Mouse (Mus musculus) heart, embryonic 10.5 days (tissue): ENCODE data around the gene Dgkd. TPM values are rescaled to one million over a fixed set of nuclear protein-coding genes. Genes with fewer than 3 reads are reported as not detected.

Experiments
- DNase-seq: peaks from one replicate; pipeline ENCODE4 v3.0.0-alpha.2; 2017; ENCODE audit warnings: low spot score
- H3K27ac ChIP-seq: fragments of 300-500 bp; sonication (generic); 2 replicates; pipeline ENCODE4 v1.5.1; 2016; ENCODE audit warnings: mild to moderate bottlenecking
- H3K27me3 ChIP-seq: fragments of 300-500 bp; sonication (generic); 2 replicates; pipeline ENCODE4 v1.6.1; 2016; ENCODE audit warnings: mild to moderate bottlenecking; ENCODE audit not compliant: poor library complexity, insufficient read depth, severe bottlenecking
- H3K36me3 ChIP-seq: fragments of 300-500 bp; sonication (generic); 2 replicates; pipeline ENCODE4 v1.6.1; 2016; ENCODE audit warnings: mild to moderate bottlenecking, moderate library complexity
- H3K4me1 ChIP-seq: fragments of 300-500 bp; sonication (generic); 2 replicates; pipeline ENCODE4 v1.6.1; 2016; ENCODE audit warnings: mild to moderate bottlenecking
- H3K4me3 ChIP-seq: fragments of 300-500 bp; sonication (generic); 2 replicates; pipeline ENCODE4 v1.5.1; 2016; ENCODE audit warnings: mild to moderate bottlenecking, moderate library complexity
- H3K9me3 ChIP-seq: fragments of 300-500 bp; sonication (generic); 2 replicates; pipeline ENCODE4 v1.6.1; 2016; ENCODE audit warnings: mild to moderate bottlenecking, moderate library complexity
- WGBS: fragments of 180-500 bp; shearing (Covaris S2); methylation state at CpG from one replicate; pipeline ENCODE4 v1.1.7; 2016; 5-methylcytosine and 5-hydroxymethylcytosine counted together
- polyA plus RNA-seq: library from polyadenylated mRNA; unstranded; fragments of >200 nt; fragmentation: Nextera tagmentation; extraction: Ambion mirVana; gene quantifications from 2 replicates; pipeline ENCODE4 v1.2.1, GENCODE M21; 2016

The Dgkd gene
- polyA plus RNA-seq, 1 experiment from 2014 or later, result 26.6 TPM

DNA sequence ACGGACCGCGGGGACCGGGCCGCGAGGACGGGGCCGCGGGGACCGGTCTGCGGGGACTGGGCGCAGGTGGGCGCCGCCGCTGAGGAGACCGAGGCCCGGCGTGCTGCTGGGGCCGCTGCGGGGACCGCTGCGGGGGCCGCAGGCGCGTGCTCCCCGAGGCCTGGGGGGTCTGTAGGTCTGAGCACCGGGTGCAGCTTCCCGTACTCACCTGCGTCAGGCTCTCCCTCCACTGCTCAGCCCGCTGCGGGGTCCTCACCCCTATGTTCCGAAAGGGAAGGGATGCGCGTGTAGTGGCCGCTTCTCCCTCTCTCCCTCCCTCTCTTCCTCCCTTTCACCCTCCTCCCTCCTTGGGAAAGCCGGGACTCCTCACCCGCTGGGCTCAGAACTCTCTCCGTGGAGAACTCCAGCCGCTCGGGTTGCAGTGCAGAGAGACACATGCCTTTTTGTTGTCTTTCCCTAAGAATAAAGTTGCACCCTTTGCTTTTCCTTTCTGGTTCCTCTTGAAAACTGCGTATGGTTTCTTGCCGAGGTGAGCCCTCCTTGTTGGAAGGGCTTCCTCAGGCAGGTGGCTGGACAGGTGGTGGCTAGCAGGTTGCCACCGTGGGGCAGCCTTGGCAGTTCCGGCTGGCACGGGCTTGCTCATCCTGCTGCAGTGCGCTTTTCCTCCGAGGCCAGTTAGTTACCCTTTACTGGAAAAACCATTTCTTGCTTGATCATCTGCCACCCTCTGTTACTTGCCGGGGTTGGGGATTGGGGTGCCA is 694 bp downstream of the Dgkd start:
- no peaks in the 10 kb centered on the region for H3K27me3 ChIP-seq
- no peaks in the 10 kb centered on the region for H3K9me3 ChIP-seq
- peak overlapping the region; percentile 94 for H3K27ac ChIP-seq
- peak overlapping the region; percentile 99 for H3K4me3 ChIP-seq
- DNase-seq, result no peak
- peaks cover 34% of the 10 kb centered on the region for H3K4me1 ChIP-seq
- under 1% methylated on average over 48 of the region's 48 CpGs for WGBS
- no peaks in the 10 kb centered on the region for H3K36me3 ChIP-seq

- Histone ChIP-seq H3K36me3 (no peaks in the 10 kb centered on the region), H3K9me3 (no peaks in the 10 kb centered on the region), H3K27ac (no peak overlapping the region), H3K4me3 (peak overlapping the region; percentile 99), H3K27me3 (no peaks in the 10 kb centered on the region), H3K4me1 (peaks cover 35% of the 10 kb centered on the region)
- WGBS, result 30% methylated on average over 6 of the region's 6 CpGs
- DNase-seq, result no peak
Measured at GRCm38 (mm10) chr1:87854411-87854810, 1.3 kb downstream of the Dgkd start.

- Histone ChIP-seq H3K36me3 (no peaks in the 10 kb centered on the region), H3K27me3 (no peaks in the 10 kb centered on the region), H3K4me3 (peak overlapping the region; percentile 99), H3K4me1 (peaks cover 37% of the 10 kb centered on the region), H3K27ac (no peak overlapping the region), H3K9me3 (no peaks in the 10 kb centered on the region)
- no peak for DNase-seq
- WGBS, result 28% methylated on average over 2 of the region's 2 CpGs
Measured at GRCm38 (mm10) chr1:87854851-87855251, 1.8 kb downstream of the Dgkd start.

- no peaks in the 10 kb centered on the region for H3K9me3 ChIP-seq
- WGBS, result 89% methylated on average over 1 of the region's 1 CpGs
- no peak overlapping the region for H3K4me3 ChIP-seq
- peaks cover 37% of the 10 kb centered on the region for H3K4me1 ChIP-seq
- no peaks in the 10 kb centered on the region for H3K27me3 ChIP-seq
- no peaks in the 10 kb centered on the region for H3K36me3 ChIP-seq
- H3K27ac ChIP-seq, result no peak overlapping the region
- no peak for DNase-seq
Measured at GRCm38 (mm10) chr1:87855522-87855921, 2.4 kb downstream of the Dgkd start.

- WGBS, result 80% methylated on average over 3 of the region's 3 CpGs
- Histone ChIP-seq H3K4me1 (peaks cover 39% of the 10 kb centered on the region), H3K36me3 (no peaks in the 10 kb centered on the region), H3K27me3 (no peaks in the 10 kb centered on the region), H3K27ac (no peak overlapping the region), H3K9me3 (no peaks in the 10 kb centered on the region), H3K4me3 (no peak overlapping the region)
- DNase-seq, result no peak
Measured at GRCm38 (mm10) chr1:87856823-87857222, 3.7 kb downstream of the Dgkd start.

DNA sequence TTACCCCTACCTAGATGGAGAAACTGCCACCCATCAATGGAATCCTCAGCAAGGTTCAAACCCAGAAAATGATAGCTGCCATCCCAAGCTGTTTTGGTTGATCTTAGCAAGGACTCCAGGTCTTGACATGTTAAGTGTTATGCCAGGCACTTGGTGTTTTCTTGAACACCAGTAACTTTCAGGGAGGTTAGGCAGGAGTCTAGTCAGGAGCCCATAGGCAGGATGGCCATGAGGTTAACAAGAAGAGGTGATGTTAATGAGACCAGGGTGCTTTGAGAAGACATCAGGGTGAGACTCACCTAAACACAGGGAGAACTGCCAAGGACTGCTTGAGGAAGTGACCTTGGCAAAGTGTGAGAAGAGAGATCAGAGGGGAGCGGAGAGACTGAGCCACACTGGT is 4.9 kb downstream of the Dgkd start:
- DNase-seq, result no peak
- H3K27me3 ChIP-seq, result no peaks in the 10 kb centered on the region
- 66% methylated on average over 1 of the region's 1 CpGs for WGBS
- peaks cover 37% of the 10 kb centered on the region for H3K4me1 ChIP-seq
- H3K4me3 ChIP-seq, result no peak overlapping the region
- no peaks in the 10 kb centered on the region for H3K9me3 ChIP-seq
- H3K36me3 ChIP-seq, result no peaks in the 10 kb centered on the region
- no peak overlapping the region for H3K27ac ChIP-seq

DNA sequence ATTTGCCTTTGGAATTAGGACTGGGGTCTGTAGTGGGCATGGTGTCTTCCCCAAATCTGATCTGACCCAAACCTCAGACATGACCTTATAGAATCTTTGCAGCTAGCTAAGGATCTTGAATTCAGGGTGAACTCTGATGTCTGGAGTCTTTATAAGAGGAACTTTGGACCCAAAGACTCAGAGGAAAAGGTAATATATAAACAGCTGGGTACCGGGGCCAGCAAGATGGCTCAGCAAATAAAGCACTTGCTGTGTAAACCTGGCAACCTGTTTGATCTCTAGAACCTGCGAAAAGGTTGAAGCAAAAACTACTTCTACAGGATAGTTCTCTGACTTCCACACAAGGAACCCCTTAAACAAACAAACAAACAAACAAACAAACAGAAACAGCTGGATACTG is 5.4 kb downstream of the Dgkd start:
- WGBS, result 92% methylated on average over 2 of the region's 2 CpGs
- no peak for DNase-seq
- Histone ChIP-seq H3K27ac (0 out of 2 replicates have a peak overlapping the region, but pooled peaks have one; percentile 10), H3K4me3 (no peak overlapping the region), H3K36me3 (no peaks in the 10 kb centered on the region), H3K9me3 (no peaks in the 10 kb centered on the region), H3K27me3 (no peaks in the 10 kb centered on the region), H3K4me1 (peaks cover 37% of the 10 kb centered on the region)

DNA sequence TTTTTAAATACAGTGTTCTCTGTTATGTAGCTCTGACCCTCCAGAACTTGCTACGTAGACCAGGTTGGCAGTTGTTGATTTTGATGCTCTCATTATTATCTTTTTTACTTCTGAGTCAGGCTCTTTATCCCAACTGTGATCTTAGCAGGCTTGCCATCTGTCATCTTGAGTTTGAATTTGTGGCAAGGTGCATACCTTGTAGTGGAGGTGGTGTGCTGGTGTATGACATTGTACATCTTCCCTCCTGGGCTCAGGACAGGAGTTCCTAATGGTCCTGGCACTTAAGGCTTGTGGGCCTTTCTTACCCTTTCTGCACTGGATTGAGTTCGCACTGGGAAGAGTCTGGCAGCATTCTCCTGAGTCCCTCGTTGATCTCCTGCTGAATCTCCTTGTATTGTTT is 10.5 kb downstream of the Dgkd start:
- 75% methylated on average over 3 of the region's 3 CpGs for WGBS
- H3K27me3 ChIP-seq, result no peaks in the 10 kb centered on the region
- H3K4me3 ChIP-seq, result no peak overlapping the region
- no peaks in the 10 kb centered on the region for H3K9me3 ChIP-seq
- H3K4me1 ChIP-seq, result peaks cover 22% of the 10 kb centered on the region
- no peak overlapping the region for H3K27ac ChIP-seq
- no peaks in the 10 kb centered on the region for H3K36me3 ChIP-seq
- no peak for DNase-seq

DNA sequence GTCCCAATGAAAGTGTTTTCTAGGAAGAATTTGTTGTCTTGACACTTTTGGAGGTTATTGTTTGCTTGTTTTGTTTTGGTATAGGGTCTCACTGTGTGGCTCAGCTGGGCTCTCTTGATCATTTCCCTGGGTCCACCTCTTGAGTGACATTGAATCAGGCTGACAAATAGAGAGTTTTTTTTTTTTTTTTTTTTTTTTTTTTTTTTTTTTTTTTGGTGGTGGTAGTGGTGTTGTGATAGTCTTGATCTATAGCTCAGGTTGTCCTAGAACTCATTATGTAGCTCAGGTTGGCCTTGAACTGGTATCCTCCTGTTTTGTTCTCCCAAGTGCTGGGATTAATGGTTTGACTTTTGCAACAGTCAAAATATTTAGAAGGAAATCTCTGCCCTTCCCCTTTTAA is 11.8 kb downstream of the Dgkd start:
- H3K9me3 ChIP-seq, result no peaks in the 10 kb centered on the region
- H3K4me1 ChIP-seq, result peaks cover 19% of the 10 kb centered on the region
- no peak for DNase-seq
- H3K4me3 ChIP-seq, result no peak overlapping the region
- H3K27ac ChIP-seq, result no peak overlapping the region
- H3K27me3 ChIP-seq, result no peaks in the 10 kb centered on the region
- no peaks in the 10 kb centered on the region for H3K36me3 ChIP-seq

GRCm38 (mm10) chr1:87866672-87867071 is 13.6 kb downstream of the Dgkd start:
- Histone ChIP-seq H3K36me3 (no peaks in the 10 kb centered on the region), H3K9me3 (no peaks in the 10 kb centered on the region), H3K27me3 (no peaks in the 10 kb centered on the region), H3K4me3 (no peak overlapping the region), H3K27ac (no peak overlapping the region), H3K4me1 (peaks cover 31% of the 10 kb centered on the region)
- no peak for DNase-seq
- WGBS, result 72% methylated on average over 1 of the region's 1 CpGs

DNA sequence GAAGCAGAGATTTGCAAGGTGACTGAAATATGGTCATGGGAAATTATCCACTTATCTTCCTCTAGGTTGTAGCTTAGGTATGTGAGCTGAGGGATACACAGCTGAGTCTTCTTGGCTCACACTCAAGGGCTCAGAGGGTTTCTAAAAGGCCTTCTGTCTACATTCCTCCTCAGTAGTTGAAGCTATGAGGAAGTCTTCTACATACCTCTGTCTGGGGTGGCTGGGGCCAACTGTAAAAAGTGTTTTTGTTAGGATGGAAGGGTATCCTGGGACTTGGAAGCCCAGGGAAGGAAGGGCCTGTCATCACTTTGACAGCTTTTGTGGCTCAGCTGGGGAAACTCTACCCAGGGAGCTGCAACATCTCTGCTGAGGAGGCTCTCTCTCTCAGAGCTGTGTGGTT is 18.5 kb downstream of the Dgkd start:
- no peaks in the 10 kb centered on the region for H3K27me3 ChIP-seq
- H3K36me3 ChIP-seq, result no peaks in the 10 kb centered on the region
- H3K27ac ChIP-seq, result no peak overlapping the region
- H3K4me3 ChIP-seq, result no peak overlapping the region
- no peaks in the 10 kb centered on the region for H3K9me3 ChIP-seq
- peaks cover 54% of the 10 kb centered on the region for H3K4me1 ChIP-seq
- DNase-seq, result peak; percentile 80

GRCm38 (mm10) chr1:87873081-87873480 is 20.0 kb downstream of the Dgkd start:
- H3K36me3 ChIP-seq, result no peaks in the 10 kb centered on the region
- no peaks in the 10 kb centered on the region for H3K27me3 ChIP-seq
- no peak overlapping the region for H3K27ac ChIP-seq
- H3K4me1 ChIP-seq, result peaks cover 65% of the 10 kb centered on the region
- no peaks in the 10 kb centered on the region for H3K9me3 ChIP-seq
- no peak overlapping the region for H3K4me3 ChIP-seq
- DNase-seq, result no peak

DNA sequence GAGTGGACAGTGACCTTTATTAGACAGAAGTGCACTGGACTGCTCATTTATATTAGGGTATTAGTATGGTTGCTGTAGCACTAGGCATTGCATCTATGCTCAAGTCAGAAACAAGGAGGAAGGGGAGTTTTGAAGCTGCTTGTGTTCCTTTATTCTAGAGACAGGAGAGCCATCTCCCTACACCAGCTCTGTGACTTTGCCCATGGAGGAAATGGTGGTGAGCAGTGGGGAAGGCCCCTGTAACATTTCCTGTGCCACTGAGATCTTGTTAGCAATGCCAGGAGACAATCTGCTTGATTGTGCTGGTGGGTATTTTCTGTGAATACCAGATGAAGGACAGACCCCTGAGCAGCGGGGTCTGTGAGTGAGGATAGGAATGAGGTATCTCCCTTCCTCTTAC is 23.0 kb downstream of the Dgkd start:
- Histone ChIP-seq H3K4me3 (no peak overlapping the region), H3K36me3 (no peaks in the 10 kb centered on the region), H3K9me3 (no peaks in the 10 kb centered on the region), H3K4me1 (peaks cover 89% of the 10 kb centered on the region), H3K27ac (no peak overlapping the region), H3K27me3 (no peaks in the 10 kb centered on the region)
- 83% methylated on average over 1 of the region's 1 CpGs for WGBS
- DNase-seq, result no peak
